Mouse (Mus musculus): ENCODE data around the gene Tanc2. TPM values are rescaled to one million over a fixed set of nuclear protein-coding genes. Genes with fewer than 3 reads are reported as not detected.
A peak's percentile ranks its signal among the peaks of the same experiment; 100 is the strongest.

Gene Tanc2
- polyA plus RNA-seq, 1 experiment from 2014 or later, result 10.3 TPM

DNA sequence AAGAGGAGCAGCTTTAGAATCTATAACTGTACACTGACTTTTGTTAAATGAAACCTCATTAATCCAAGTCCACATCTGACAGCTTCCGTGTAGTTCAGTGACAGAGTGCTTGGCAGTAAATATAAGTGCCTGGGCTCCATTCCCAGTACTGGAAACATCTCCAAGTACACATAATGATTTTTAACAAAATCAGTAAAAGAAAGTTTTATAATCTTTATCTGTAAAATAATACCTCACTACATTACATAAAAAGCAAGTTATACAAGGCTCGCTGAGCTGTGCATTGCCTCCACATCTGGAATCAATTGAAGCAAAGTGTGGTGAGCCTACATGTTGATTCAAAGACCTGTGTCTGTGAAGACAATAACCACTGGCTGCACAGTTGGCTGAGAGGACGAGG, 265.7 kb downstream of the Tanc2 start:
- no peaks in the 10 kb centered on the region for H3K9me3 ChIP-seq
- no peaks in the 10 kb centered on the region; the same call in 1 of the 2 replicates for H3K36me3 ChIP-seq
- WGBS, result 16% methylated on average over 3 of the region's 3 CpGs
- no peaks in the 10 kb centered on the region for H3K27me3 ChIP-seq
- ATAC-seq (ENCODE audit: low FRiP score, low read depth), result peak; percentile 75
- no peak overlapping the region for H3K4me3 ChIP-seq
- no peak overlapping the region for H3K27ac ChIP-seq
- peaks cover 4% of the 10 kb centered on the region; the same call in 1 of the 2 replicates for H3K4me1 ChIP-seq
- H3K9ac ChIP-seq, result no peak overlapping the region
- no peak overlapping the region for H3K4me2 ChIP-seq (replicated peaks)

DNA sequence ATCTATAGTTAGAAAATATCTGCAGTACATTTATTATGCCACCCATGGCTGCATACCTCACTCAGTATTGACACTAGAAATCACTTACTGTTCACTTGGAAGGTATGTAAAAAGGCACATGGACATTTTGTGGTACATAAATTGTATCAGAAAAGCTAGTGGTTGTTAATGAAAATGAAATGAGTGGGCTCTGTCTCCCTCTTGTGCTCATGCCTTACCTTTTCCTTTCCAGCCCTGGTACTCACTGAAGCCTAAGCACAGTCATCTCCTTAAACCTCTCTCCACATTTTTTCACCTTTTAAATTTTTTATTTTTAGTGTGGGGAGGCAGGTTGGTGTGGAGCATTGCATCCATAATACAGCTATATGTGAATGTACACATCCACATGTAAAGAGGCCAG, 268.3 kb downstream of the Tanc2 start:
- peaks cover 4% of the 10 kb centered on the region; the same call in 1 of the 2 replicates for H3K4me1 ChIP-seq
- H3K9ac ChIP-seq, result no peak overlapping the region
- H3K27ac ChIP-seq, result no peak overlapping the region
- H3K27me3 ChIP-seq, result no peaks in the 10 kb centered on the region
- no peak overlapping the region for H3K4me2 ChIP-seq (replicated peaks)
- no peaks in the 10 kb centered on the region; the same call in 1 of the 2 replicates for H3K36me3 ChIP-seq
- ATAC-seq (ENCODE audit: low FRiP score, low read depth), result no peak
- no peaks in the 10 kb centered on the region for H3K9me3 ChIP-seq
- H3K4me3 ChIP-seq, result no peak overlapping the region

DNA sequence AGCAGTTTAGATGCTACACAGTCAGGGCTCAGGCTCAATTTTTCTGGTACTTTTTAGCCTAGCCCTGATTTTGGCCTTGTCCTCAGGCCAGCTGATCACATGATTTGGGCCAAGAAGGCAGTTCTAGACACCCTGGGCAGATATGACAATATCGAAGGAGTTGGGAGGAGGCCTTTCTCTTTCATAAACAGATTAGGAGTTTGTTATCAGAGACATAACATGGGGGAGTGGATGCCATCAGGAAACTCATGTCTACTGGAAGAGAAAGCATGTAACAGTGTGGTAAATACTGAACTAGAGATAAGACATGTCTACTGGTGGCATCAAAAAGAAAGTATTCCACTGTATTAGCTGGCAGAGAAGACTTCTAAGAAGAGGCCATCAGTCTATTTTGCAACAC, 295.8 kb downstream of the Tanc2 start:
- Histone ChIP-seq H3K9me3 (no peaks in the 10 kb centered on the region), H3K4me3 (no peak overlapping the region), H3K4me2 (replicated peaks) (no peak overlapping the region), H3K36me3 (0 out of 2 replicates have a peak, but pooled peaks cover 3% of the 10 kb centered on the region), H3K27ac (no peak overlapping the region), H3K9ac (no peak overlapping the region), H3K4me1 (no peaks in the 10 kb centered on the region), H3K27me3 (no peaks in the 10 kb centered on the region)
- no peak for ATAC-seq (ENCODE audit: low FRiP score, low read depth)
- WGBS, result 95% methylated on average over 1 of the region's 1 CpGs

DNA sequence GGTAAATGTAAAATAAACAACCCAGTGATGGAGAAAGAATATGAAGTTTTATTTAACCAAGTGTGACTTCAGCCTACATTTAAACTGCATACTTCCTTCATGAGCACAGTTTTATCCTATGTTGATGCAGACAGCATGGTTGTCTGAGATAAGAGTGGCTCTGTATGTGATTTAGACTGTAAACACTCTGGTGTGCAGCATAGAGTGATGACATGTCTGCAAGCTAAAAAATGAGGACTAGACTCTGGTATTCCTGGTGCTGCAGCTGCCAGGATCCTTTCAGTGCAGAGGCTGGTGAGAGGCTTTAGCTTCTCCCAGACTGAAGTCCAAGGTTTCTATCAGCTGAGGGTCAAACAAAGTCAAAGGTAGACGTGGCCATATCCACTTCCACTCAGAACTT, 297.5 kb downstream of the Tanc2 start:
- no peak overlapping the region for H3K4me2 ChIP-seq (replicated peaks)
- no peak overlapping the region for H3K9ac ChIP-seq
- WGBS, result 76% methylated on average over 1 of the region's 1 CpGs
- no peak overlapping the region for H3K27ac ChIP-seq
- H3K36me3 ChIP-seq, result 0 out of 2 replicates have a peak, but pooled peaks cover 3% of the 10 kb centered on the region
- H3K4me3 ChIP-seq, result no peak overlapping the region
- H3K9me3 ChIP-seq, result no peaks in the 10 kb centered on the region
- no peak for ATAC-seq (ENCODE audit: low FRiP score, low read depth)
- H3K27me3 ChIP-seq, result no peaks in the 10 kb centered on the region
- no peaks in the 10 kb centered on the region for H3K4me1 ChIP-seq

DNA sequence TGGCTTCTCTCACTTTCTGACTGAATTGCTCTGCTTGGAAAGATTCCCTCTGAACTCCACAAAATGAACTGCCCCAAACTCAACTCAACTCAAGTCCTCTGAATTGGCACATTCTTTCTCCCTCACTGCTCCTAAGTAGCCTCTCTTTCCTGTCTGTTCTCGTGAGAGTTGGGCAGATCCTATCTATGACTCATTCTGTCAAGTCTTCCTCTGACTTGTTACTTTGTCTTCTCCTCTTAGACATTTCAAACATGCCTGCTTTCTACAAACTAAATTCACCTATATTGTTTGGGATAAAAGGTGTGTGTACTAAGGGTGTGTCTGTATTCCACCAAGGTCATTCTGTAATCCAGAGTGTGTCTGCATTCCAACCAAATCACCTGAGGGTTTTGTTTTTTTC, 309.4 kb downstream of the Tanc2 start:
- no peak overlapping the region for H3K4me3 ChIP-seq
- no peak overlapping the region for H3K4me2 ChIP-seq (replicated peaks)
- no peak for ATAC-seq (ENCODE audit: low FRiP score, low read depth)
- H3K27ac ChIP-seq, result no peak overlapping the region
- H3K4me1 ChIP-seq, result no peaks in the 10 kb centered on the region
- H3K9me3 ChIP-seq, result no peaks in the 10 kb centered on the region
- 63% methylated on average over 1 of the region's 1 CpGs for WGBS
- peaks cover 15% of the 10 kb centered on the region for H3K36me3 ChIP-seq
- no peaks in the 10 kb centered on the region for H3K27me3 ChIP-seq
- no peak overlapping the region for H3K9ac ChIP-seq

DNA sequence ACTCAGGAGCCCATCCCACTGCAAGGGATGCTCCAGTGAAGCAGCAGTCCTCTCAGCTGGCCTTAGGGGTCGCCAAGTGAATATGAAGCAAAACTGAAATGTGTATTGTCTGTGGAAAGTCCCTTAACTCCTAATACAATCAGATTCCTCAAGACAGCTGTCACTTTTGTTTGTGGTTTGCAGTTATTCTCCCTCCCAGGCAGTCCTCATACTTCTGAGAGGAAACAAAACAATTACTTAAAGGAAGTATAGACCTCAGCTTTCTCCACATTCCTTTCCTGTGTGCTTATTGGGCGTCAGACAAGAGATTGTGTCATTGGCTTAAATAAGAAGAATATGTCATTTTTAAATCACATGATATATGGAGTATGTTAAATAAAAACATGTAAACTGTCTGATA, 311.7 kb downstream of the Tanc2 start:
- H3K4me2 ChIP-seq (replicated peaks), result no peak overlapping the region
- no peak overlapping the region for H3K9ac ChIP-seq
- no peak overlapping the region for H3K27ac ChIP-seq
- H3K4me1 ChIP-seq, result no peaks in the 10 kb centered on the region
- whole genome bisulfite sequencing, result 73% methylated on average over 2 of the region's 2 CpGs
- H3K36me3 ChIP-seq, result peaks cover 22% of the 10 kb centered on the region
- ATAC-seq (ENCODE audit: low FRiP score, low read depth), result no peak
- no peaks in the 10 kb centered on the region for H3K27me3 ChIP-seq
- no peak overlapping the region for H3K4me3 ChIP-seq
- H3K9me3 ChIP-seq, result no peaks in the 10 kb centered on the region

DNA sequence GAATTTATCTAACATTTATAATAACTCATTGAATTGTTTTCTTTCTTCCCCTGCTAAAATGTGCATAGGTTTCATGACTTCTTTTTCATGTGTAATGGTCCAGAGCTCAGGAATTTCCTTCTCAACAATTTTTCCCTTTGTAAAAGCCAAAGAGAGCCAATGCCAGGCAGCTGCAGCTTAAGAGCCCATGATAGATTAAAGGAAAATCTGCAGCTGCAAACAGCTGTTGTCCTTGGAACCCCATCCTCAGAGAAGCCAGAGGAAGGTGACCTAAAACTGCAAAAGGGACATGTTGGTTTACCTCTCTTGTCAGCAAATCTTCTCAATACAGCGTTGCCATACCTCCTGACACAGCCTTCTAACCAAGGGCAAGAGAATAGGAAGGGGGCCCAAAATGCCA, 313.2 kb downstream of the Tanc2 start:
- 89% methylated on average over 1 of the region's 1 CpGs for WGBS
- no peak overlapping the region for H3K27ac ChIP-seq

DNA sequence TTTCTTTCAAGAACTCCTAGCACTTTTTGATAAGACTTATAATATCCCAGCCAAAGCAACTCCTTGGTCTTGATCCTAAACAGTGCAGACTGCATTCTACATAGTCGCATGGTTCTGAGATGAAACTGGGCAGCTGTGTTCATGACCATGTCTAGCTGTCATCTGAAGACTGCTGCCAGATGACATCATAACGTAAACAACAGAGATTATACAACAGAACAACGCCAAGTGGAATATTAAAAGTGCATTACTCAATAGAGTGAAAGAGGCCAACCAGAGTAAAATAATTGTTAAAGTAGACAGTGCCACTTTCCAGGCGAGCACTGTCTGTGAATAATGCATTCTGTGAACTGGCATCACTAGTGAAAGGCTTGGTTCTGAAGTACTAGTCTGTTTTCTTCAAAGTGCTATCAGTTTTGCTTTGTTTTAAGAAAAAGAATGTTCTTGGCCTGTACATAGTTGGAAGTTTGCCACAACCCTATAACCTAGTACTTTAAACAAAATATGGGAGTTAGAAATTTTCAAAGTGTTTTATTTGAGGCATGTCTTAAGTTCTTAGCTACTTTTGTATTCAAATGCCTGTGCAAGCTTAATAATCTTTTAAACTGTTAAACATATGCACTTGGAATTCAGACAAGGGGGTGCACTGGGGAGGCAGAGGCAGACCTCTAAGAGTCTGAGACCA, 315.9 kb downstream of the Tanc2 start:
- H3K9me3 ChIP-seq, result no peaks in the 10 kb centered on the region
- no peaks in the 10 kb centered on the region for H3K4me1 ChIP-seq
- H3K27me3 ChIP-seq, result no peaks in the 10 kb centered on the region
- H3K27ac ChIP-seq, result no peak overlapping the region
- H3K4me3 ChIP-seq, result no peak overlapping the region
- no peak overlapping the region for H3K4me2 ChIP-seq (replicated peaks)
- H3K36me3 ChIP-seq, result peaks cover 18% of the 10 kb centered on the region
- WGBS, result 71% methylated on average over 4 of the region's 4 CpGs
- no peak for ATAC-seq (ENCODE audit: low FRiP score, low read depth)
- H3K9ac ChIP-seq, result no peak overlapping the region

More for the DNA sequence above, 313.2 kb downstream of the Tanc2 start:
- H3K4me2 ChIP-seq (replicated peaks), result no peak overlapping the region
- H3K9me3 ChIP-seq, result no peaks in the 10 kb centered on the region
- no peak overlapping the region for H3K4me3 ChIP-seq
- ATAC-seq (ENCODE audit: low FRiP score, low read depth), result no peak
- H3K36me3 ChIP-seq, result peaks cover 22% of the 10 kb centered on the region
- no peak overlapping the region for H3K9ac ChIP-seq
- H3K27me3 ChIP-seq, result no peaks in the 10 kb centered on the region
- no peaks in the 10 kb centered on the region for H3K4me1 ChIP-seq

DNA sequence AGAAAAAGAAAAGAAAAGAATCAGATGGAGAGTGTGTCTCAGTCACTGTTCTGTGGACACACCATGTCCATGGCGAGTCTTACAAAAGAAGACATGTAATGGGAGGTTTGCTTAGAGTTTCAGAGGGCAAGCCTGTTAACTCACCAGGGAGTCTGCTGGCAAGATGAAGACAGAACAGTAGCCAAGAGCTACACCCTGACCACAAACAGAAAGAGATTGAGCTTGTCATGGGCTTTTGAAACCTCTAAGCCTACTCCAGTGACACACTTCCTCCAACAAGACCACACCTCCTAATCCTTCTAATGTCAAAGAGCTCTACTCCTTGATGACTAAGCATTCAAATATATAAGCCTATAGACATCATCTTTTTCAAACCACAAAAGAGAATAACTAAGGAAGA, 317.6 kb downstream of the Tanc2 start:
- no peak overlapping the region for H3K27ac ChIP-seq
- H3K4me2 ChIP-seq (replicated peaks), result no peak overlapping the region
- H3K9ac ChIP-seq, result no peak overlapping the region
- ATAC-seq (ENCODE audit: low FRiP score, low read depth), result no peak
- H3K4me1 ChIP-seq, result no peaks in the 10 kb centered on the region
- H3K27me3 ChIP-seq, result no peaks in the 10 kb centered on the region
- no peak overlapping the region for H3K4me3 ChIP-seq
- peaks cover 19% of the 10 kb centered on the region for H3K36me3 ChIP-seq
- 91% methylated on average over 1 of the region's 1 CpGs for WGBS
- no peaks in the 10 kb centered on the region for H3K9me3 ChIP-seq

DNA sequence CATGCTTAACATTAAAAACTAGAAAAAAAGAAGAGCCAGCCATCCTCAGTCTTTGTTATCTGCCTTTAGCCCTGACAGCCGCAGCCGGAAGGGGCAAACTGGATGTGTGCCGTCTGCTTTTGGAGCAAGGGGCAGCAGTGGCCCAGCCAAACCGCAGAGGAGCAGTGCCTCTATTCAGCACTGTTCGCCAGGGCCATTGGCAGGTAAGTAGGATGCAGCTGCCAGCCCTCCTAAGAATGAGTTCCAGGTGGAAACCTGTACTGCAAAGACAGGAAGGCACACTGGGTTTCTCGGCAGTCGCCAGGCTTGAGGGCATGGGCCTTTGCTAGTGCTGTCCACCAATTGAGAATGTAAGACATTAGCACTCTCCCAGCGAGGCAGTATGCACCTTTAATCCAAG, 319.1 kb downstream of the Tanc2 start:
- no peak overlapping the region for H3K4me3 ChIP-seq
- no peak for ATAC-seq (ENCODE audit: low FRiP score, low read depth)
- no peak overlapping the region for H3K9ac ChIP-seq
- H3K4me2 ChIP-seq (replicated peaks), result no peak overlapping the region
- H3K36me3 ChIP-seq, result peaks cover 27% of the 10 kb centered on the region
- no peaks in the 10 kb centered on the region for H3K27me3 ChIP-seq
- H3K27ac ChIP-seq, result no peak overlapping the region
- WGBS, result 85% methylated on average over 8 of the region's 8 CpGs
- no peaks in the 10 kb centered on the region for H3K4me1 ChIP-seq
- no peaks in the 10 kb centered on the region for H3K9me3 ChIP-seq

DNA sequence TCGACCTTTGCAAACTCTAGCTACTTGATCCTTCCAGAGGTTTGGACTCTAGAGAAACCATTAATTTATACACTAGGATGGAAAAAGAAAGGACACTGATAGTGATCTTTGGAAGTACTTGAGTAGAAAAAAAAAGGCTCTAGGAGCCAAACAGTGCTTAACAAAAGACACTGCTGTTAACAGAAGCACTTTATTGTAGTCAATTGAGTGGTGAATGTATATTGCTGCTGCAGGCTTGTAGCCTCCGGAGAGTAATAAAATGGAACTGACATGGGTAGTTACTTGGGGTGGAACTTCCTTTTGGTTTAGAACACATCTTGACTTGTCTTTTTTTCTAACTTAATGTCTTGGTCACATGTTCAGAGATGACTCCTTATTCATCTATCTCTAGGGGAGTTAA, 319.8 kb downstream of the Tanc2 start:
- H3K4me1 ChIP-seq, result no peaks in the 10 kb centered on the region
- H3K4me2 ChIP-seq (replicated peaks), result no peak overlapping the region
- H3K27ac ChIP-seq, result no peak overlapping the region
- 62% methylated on average over 2 of the region's 2 CpGs for WGBS
- no peaks in the 10 kb centered on the region for H3K9me3 ChIP-seq
- H3K9ac ChIP-seq, result no peak overlapping the region
- no peak for ATAC-seq (ENCODE audit: low FRiP score, low read depth)
- no peak overlapping the region for H3K4me3 ChIP-seq
- no peaks in the 10 kb centered on the region for H3K27me3 ChIP-seq
- H3K36me3 ChIP-seq, result peaks cover 20% of the 10 kb centered on the region

DNA sequence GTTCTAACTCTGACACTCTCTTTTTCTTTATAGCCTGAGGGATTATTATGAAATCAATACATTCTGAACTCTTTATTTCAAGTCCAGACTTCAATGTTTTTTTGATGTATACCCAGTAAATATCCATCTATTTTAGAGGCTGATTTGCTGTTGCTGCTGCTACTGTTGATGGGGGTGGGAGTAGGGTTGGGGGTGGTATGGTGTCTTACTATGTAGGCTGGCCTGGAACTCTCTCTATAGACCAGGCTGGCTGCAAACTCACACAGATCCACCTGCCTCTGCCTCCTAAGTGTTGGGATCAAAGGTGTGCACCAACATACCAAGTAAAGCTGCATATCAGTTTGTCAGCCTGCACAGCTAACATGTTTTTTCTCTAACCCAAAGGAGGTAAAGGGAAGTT, 321.4 kb downstream of the Tanc2 start:
- Histone ChIP-seq H3K4me1 (no peaks in the 10 kb centered on the region), H3K27me3 (no peaks in the 10 kb centered on the region), H3K4me3 (no peak overlapping the region), H3K27ac (no peak overlapping the region), H3K9ac (no peak overlapping the region), H3K36me3 (peaks cover 20% of the 10 kb centered on the region), H3K9me3 (no peaks in the 10 kb centered on the region), H3K4me2 (replicated peaks) (no peak overlapping the region)
- no peak for ATAC-seq (ENCODE audit: low FRiP score, low read depth)
